Mouse (Mus musculus) frontal cortex, postnatal 25 days (tissue): ENCODE data around the gene Ehmt1.
"Not testable (repeated sequence)": the region's sequence is repeated elsewhere in the genome, so short reads cannot be mapped to it uniquely, and the experiment has no call there.

Experiments used
- DNase-seq, 2 experiments: peaks; one replicate each; pipeline ENCODE4 v3.0.0; 2022; ENCODE audit warnings: low spot score in 2 of 2

Gene Ehmt1

GRCm38 (mm10) chr2:24918930-24919838 lies at the start of gene Ehmt1:
Gene Ehmt1 (minus strand): TSS chr2:24919614.
- peak; percentile 82 to 91 for DNase-seq

GRCm38 (mm10) chr2:24962304-24963000 lies 43.0 kb upstream of the Ehmt1 start, which contains the start of gene Dph7:
Gene Dph7 (plus strand): TSS chr2:24962400.
- peak; percentile 79 to 88 for DNase-seq

- no peak for DNase-seq
Measured at GRCm38 (mm10) chr2:24960910-24961309, 41.5 kb upstream of the Ehmt1 start.

- no peak for DNase-seq
Measured at GRCm38 (mm10) chr2:24952537-24953055, 33.2 kb upstream of the Ehmt1 start.

- no peak for DNase-seq
Measured at GRCm38 (mm10) chr2:24950189-24950535, 30.7 kb upstream of the Ehmt1 start.

- peak; percentile 97 for DNase-seq
Measured at GRCm38 (mm10) chr2:24949421-24950188, 30.2 kb upstream of the Ehmt1 start, which contains the start of gene Zmynd19. Gene Zmynd19 (plus strand): TSS chr2:24949792.

GRCm38 (mm10) chr2:24944304-24944703 lies 24.9 kb upstream of the Ehmt1 start:
- DNase-seq: not testable (repeated sequence)

- no peak for DNase-seq
Measured at GRCm38 (mm10) chr2:24942092-24942491, 22.7 kb upstream of the Ehmt1 start.

GRCm38 (mm10) chr2:24935057-24935796 lies 15.8 kb upstream of the Ehmt1 start, which contains the start of gene Arrdc1:
Gene Arrdc1 (minus strand): TSS chr2:24935252.
- peak; percentile 50 to 65 for DNase-seq

GRCm38 (mm10) chr2:24934441-24934963 lies 15.1 kb upstream of the Ehmt1 start:
- no peak for DNase-seq

- DNase-seq: no peak
Measured at GRCm38 (mm10) chr2:24929593-24929992, 10.2 kb upstream of the Ehmt1 start.

GRCm38 (mm10) chr2:24929119-24929518 lies 9.7 kb upstream of the Ehmt1 start:
- DNase-seq: no peak

GRCm38 (mm10) chr2:24927810-24928479 lies 8.5 kb upstream of the Ehmt1 start:
- no peak for DNase-seq

GRCm38 (mm10) chr2:24926965-24927358 lies 7.5 kb upstream of the Ehmt1 start:
- DNase-seq: no peak

- DNase-seq: no peak
Measured at GRCm38 (mm10) chr2:24926345-24926964, 7.0 kb upstream of the Ehmt1 start.

- no peak for DNase-seq
Measured at GRCm38 (mm10) chr2:24925284-24925683, 5.9 kb upstream of the Ehmt1 start.

GRCm38 (mm10) chr2:24923561-24923960 lies 4.1 kb upstream of the Ehmt1 start:
- DNase-seq: no peak

GRCm38 (mm10) chr2:24919839-24920175 lies 393 bp upstream of the Ehmt1 start:
- DNase-seq: no peak

- no peak for DNase-seq
Measured at GRCm38 (mm10) chr2:24914762-24915161, 4.7 kb downstream of the Ehmt1 start.

GRCm38 (mm10) chr2:24912589-24912988 lies 6.8 kb downstream of the Ehmt1 start:
- no peak for DNase-seq
